Mouse (Mus musculus): Measurements from ENCODE around the gene Plekhh2. TPM values are rescaled to one million over a fixed set of nuclear protein-coding genes. Genes with fewer than 3 reads are reported as not detected.

The Plekhh2 gene
- polyA plus RNA-seq, 1 experiment: 37.7 TPM

GRCm38 (mm10) chr17:84487415-84487814 lies 24.3 kb upstream of the Plekhh2 start:
- TF ChIP-seq CTCF (IDR thresholded peaks at IDR 0.05; ENCODE audit: borderline replicate concordance, insufficient read depth, low read length) (no peak), POLR2A (IDR thresholded peaks at IDR 0.05; ENCODE audit: low read depth, low read length) (no peak)
- no peaks in the 10 kb centered on the region for H3K4me1 ChIP-seq (ENCODE audit: control insufficient read depth, insufficient read depth, low read length)
- H3K27ac ChIP-seq (ENCODE audit: insufficient read depth, low read length): no peak overlapping the region
- H3K4me3 ChIP-seq (ENCODE audit: insufficient read depth, low read length): no peak overlapping the region

GRCm38 (mm10) chr17:84492255-84492880 lies 19.3 kb upstream of the Plekhh2 start:
- TF ChIP-seq CTCF (IDR thresholded peaks at IDR 0.05; ENCODE audit: borderline replicate concordance, insufficient read depth, low read length) (no peak), POLR2A (IDR thresholded peaks at IDR 0.05; ENCODE audit: low read depth, low read length) (no peak)
- no peak overlapping the region for H3K27ac ChIP-seq (ENCODE audit: insufficient read depth, low read length)

DNA sequence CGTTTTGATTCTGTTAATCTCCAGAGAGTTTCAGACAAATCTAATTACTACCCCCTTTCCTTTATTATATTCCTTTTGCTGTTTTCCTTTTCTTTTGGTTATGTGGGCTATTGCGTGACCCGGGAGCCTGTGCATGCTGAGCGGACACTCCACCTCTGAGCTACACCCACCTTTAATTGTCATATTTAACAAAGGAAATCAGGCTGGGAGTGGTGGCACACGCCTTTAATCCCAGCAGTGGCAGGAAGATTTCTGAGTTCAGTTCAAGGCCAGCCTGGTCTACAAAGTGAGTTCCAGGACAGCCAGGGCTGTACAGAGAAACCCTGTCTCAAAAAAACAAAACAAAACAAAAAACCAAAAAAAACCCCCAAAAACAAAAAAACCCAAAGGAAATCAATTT lies 14.7 kb upstream of the Plekhh2 start:
- 0 out of 2 replicates have a peak, but pooled peaks cover 2% of the 10 kb centered on the region for H3K4me1 ChIP-seq (ENCODE audit: control insufficient read depth, insufficient read depth, low read length)
- no peak overlapping the region for H3K4me3 ChIP-seq (ENCODE audit: insufficient read depth, low read length)
- no peak overlapping the region for H3K27ac ChIP-seq (ENCODE audit: insufficient read depth, low read length)
- TF ChIP-seq CTCF (IDR thresholded peaks at IDR 0.05; ENCODE audit: borderline replicate concordance, insufficient read depth, low read length) (no peak), POLR2A (IDR thresholded peaks at IDR 0.05; ENCODE audit: low read depth, low read length) (no peak)

More at GRCm38 (mm10) chr17:84492255-84492880, 19.3 kb upstream of the Plekhh2 start:
- Histone ChIP-seq H3K4me1 (ENCODE audit: control insufficient read depth, insufficient read depth, low read length) (no peaks in the 10 kb centered on the region), H3K4me3 (ENCODE audit: insufficient read depth, low read length) (no peak overlapping the region)

DNA sequence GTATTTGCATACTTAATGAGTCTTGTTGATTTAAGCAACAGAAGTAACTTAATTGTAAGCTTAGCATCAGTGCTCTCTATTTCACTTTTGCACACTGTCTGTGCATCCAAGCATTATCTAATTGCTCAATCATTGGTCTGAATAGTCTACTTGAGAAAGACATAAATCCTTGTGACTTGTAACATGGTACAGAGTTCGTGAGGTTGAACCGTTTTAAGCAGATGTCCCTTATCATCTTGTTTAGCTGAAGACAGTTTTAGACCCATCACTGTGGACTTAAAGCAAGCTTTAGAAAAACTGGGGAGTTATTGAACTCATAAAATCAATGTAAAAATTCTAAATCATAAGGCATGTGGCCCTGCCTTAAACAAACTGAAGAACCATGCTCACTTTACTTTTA lies 14.1 kb upstream of the Plekhh2 start:
- TF ChIP-seq POLR2A (IDR thresholded peaks at IDR 0.05; ENCODE audit: low read depth, low read length) (no peak), CTCF (IDR thresholded peaks at IDR 0.05; ENCODE audit: borderline replicate concordance, insufficient read depth, low read length) (no peak)
- H3K4me1 ChIP-seq (ENCODE audit: control insufficient read depth, insufficient read depth, low read length): 0 out of 2 replicates have a peak, but pooled peaks cover 2% of the 10 kb centered on the region
- H3K27ac ChIP-seq (ENCODE audit: insufficient read depth, low read length): no peak overlapping the region
- H3K4me3 ChIP-seq (ENCODE audit: insufficient read depth, low read length): no peak overlapping the region

GRCm38 (mm10) chr17:84497972-84498604 lies 13.6 kb upstream of the Plekhh2 start:
- TF ChIP-seq CTCF (IDR thresholded peaks at IDR 0.05; ENCODE audit: borderline replicate concordance, insufficient read depth, low read length): no peak
- no peak for TF ChIP-seq POLR2A (IDR thresholded peaks at IDR 0.05; ENCODE audit: low read depth, low read length)
- 0 out of 2 replicates have a peak overlapping the region, but pooled peaks have one; percentile 17 for H3K27ac ChIP-seq (ENCODE audit: insufficient read depth, low read length)
- no peak overlapping the region for H3K4me3 ChIP-seq (ENCODE audit: insufficient read depth, low read length)
- H3K4me1 ChIP-seq (ENCODE audit: control insufficient read depth, insufficient read depth, low read length): 0 out of 2 replicates have a peak, but pooled peaks cover 2% of the 10 kb centered on the region

GRCm38 (mm10) chr17:84498639-84499038 lies 13.1 kb upstream of the Plekhh2 start:
- Histone ChIP-seq H3K4me3 (ENCODE audit: insufficient read depth, low read length) (no peak overlapping the region), H3K4me1 (ENCODE audit: control insufficient read depth, insufficient read depth, low read length) (0 out of 2 replicates have a peak, but pooled peaks cover 2% of the 10 kb centered on the region), H3K27ac (ENCODE audit: insufficient read depth, low read length) (0 out of 2 replicates have a peak overlapping the region, but pooled peaks have one; percentile 17)
- TF ChIP-seq POLR2A (IDR thresholded peaks at IDR 0.05; ENCODE audit: low read depth, low read length) (no peak), CTCF (IDR thresholded peaks at IDR 0.05; ENCODE audit: borderline replicate concordance, insufficient read depth, low read length) (no peak)

- 0 out of 2 replicates have a peak, but pooled peaks cover 2% of the 10 kb centered on the region for H3K4me1 ChIP-seq (ENCODE audit: control insufficient read depth, insufficient read depth, low read length)
- no peak overlapping the region for H3K4me3 ChIP-seq (ENCODE audit: insufficient read depth, low read length)
- H3K27ac ChIP-seq (ENCODE audit: insufficient read depth, low read length): no peak overlapping the region
- TF ChIP-seq POLR2A (IDR thresholded peaks at IDR 0.05; ENCODE audit: low read depth, low read length) (no peak), CTCF (IDR thresholded peaks at IDR 0.05; ENCODE audit: borderline replicate concordance, insufficient read depth, low read length) (no peak)
Observed at GRCm38 (mm10) chr17:84502341-84502740, 9.4 kb upstream of the Plekhh2 start.

DNA sequence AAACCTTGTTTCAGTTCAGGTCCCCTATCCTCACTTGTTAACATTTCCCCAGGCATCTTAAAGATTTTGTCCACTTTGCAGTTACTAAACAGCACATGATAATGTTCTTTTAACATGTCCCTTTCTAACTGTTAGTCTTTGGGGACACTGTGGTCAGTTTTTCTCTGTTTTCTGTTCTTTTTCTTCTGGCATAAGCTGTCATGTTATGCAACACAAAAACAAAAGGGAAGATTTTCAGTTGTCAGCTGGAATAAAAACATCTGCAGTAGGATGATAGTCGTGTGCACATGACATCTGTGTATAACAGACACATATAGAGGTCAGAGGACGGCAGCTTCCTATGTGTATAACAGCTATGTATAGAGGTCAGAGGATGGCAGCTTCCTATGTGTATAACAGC lies 5.8 kb upstream of the Plekhh2 start:
- H3K27ac ChIP-seq (ENCODE audit: insufficient read depth, low read length): no peak overlapping the region
- no peak overlapping the region for H3K4me3 ChIP-seq (ENCODE audit: insufficient read depth, low read length)
- H3K4me1 ChIP-seq (ENCODE audit: control insufficient read depth, insufficient read depth, low read length): peaks cover 4% of the 10 kb centered on the region; the same call in 1 of the 2 replicates
- TF ChIP-seq CTCF (IDR thresholded peaks at IDR 0.05; ENCODE audit: borderline replicate concordance, insufficient read depth, low read length) (no peak), POLR2A (IDR thresholded peaks at IDR 0.05; ENCODE audit: low read depth, low read length) (no peak)

- Histone ChIP-seq H3K4me3 (ENCODE audit: insufficient read depth, low read length) (no peak overlapping the region), H3K4me1 (ENCODE audit: control insufficient read depth, insufficient read depth, low read length) (peaks cover 10% of the 10 kb centered on the region), H3K27ac (ENCODE audit: insufficient read depth, low read length) (no peak overlapping the region)
- no peak for TF ChIP-seq CTCF (IDR thresholded peaks at IDR 0.05; ENCODE audit: borderline replicate concordance, insufficient read depth, low read length)
- no peak for TF ChIP-seq POLR2A (IDR thresholded peaks at IDR 0.05; ENCODE audit: low read depth, low read length)
Observed at GRCm38 (mm10) chr17:84508736-84509135, 3.0 kb upstream of the Plekhh2 start.

- TF ChIP-seq POLR2A (IDR thresholded peaks at IDR 0.05; ENCODE audit: low read depth, low read length) (no peak), CTCF (IDR thresholded peaks at IDR 0.05; ENCODE audit: borderline replicate concordance, insufficient read depth, low read length) (no peak)
- no peak overlapping the region for H3K27ac ChIP-seq (ENCODE audit: insufficient read depth, low read length)
- H3K4me1 ChIP-seq (ENCODE audit: control insufficient read depth, insufficient read depth, low read length): peaks cover 10% of the 10 kb centered on the region
- H3K4me3 ChIP-seq (ENCODE audit: insufficient read depth, low read length): no peak overlapping the region
Observed at GRCm38 (mm10) chr17:84509176-84509575, 2.5 kb upstream of the Plekhh2 start.
